Mouse (Mus musculus): ENCODE data around the gene Aaed1. TPM values are rescaled to one million over a fixed set of nuclear protein-coding genes. Genes with fewer than 3 reads are reported as not detected.

Aaed1 gene
- polyA plus RNA-seq, 1 experiment, result 4.9 TPM

GRCm38 (mm10) chr13:64233139-64233538 lies 79.4 kb downstream of the Aaed1 start:
- TF ChIP-seq CTCF (IDR thresholded peaks at IDR 0.05; ENCODE audit: extremely low read depth, insufficient read depth, insufficient read length, insufficient replicate concordance) (no peak), POLR2A (IDR thresholded peaks at IDR 0.05; ENCODE audit: low read depth, low read length) (no peak)
- DNase-seq (ENCODE audit: low read depth in 1 of 2, low spot score in 2 of 2), result no peak
- WGBS, result 92% methylated on average over 4 of the region's 4 CpGs
- Histone ChIP-seq H3K36me3 (ENCODE audit: control insufficient read depth, insufficient read depth, low read length) (no peaks in the 10 kb centered on the region), H3K4me3 (ENCODE audit: extremely low read depth, insufficient read depth, insufficient read length) (no peak overlapping the region), H3K4me1 (ENCODE audit: control insufficient read depth, insufficient read depth, insufficient read length) (no peaks in the 10 kb centered on the region), H3K27me3 (ENCODE audit: control insufficient read depth, insufficient read depth, low read length) (no peaks in the 10 kb centered on the region), H3K27ac (ENCODE audit: insufficient read depth, low read length) (no peak overlapping the region)

GRCm38 (mm10) chr13:64226725-64227124 lies 85.8 kb downstream of the Aaed1 start:
- H3K4me3 ChIP-seq (ENCODE audit: extremely low read depth, insufficient read depth, insufficient read length), result no peak overlapping the region
- no peaks in the 10 kb centered on the region for H3K36me3 ChIP-seq (ENCODE audit: control insufficient read depth, insufficient read depth, low read length)
- no peak for TF ChIP-seq CTCF (IDR thresholded peaks at IDR 0.05; ENCODE audit: extremely low read depth, insufficient read depth, insufficient read length, insufficient replicate concordance)
- no peak for TF ChIP-seq POLR2A (IDR thresholded peaks at IDR 0.05; ENCODE audit: low read depth, low read length)
- whole genome bisulfite sequencing, result 91% methylated on average over 4 of the region's 4 CpGs
- H3K27ac ChIP-seq (ENCODE audit: insufficient read depth, low read length), result no peak overlapping the region
- no peak for DNase-seq (ENCODE audit: low read depth in 1 of 2, low spot score in 2 of 2)
- no peaks in the 10 kb centered on the region for H3K4me1 ChIP-seq (ENCODE audit: control insufficient read depth, insufficient read depth, insufficient read length)
- no peaks in the 10 kb centered on the region for H3K27me3 ChIP-seq (ENCODE audit: control insufficient read depth, insufficient read depth, low read length)

GRCm38 (mm10) chr13:64225738-64226137 lies 86.8 kb downstream of the Aaed1 start:
- TF ChIP-seq CTCF (IDR thresholded peaks at IDR 0.05; ENCODE audit: extremely low read depth, insufficient read depth, insufficient read length, insufficient replicate concordance), result no peak
- no peak for TF ChIP-seq POLR2A (IDR thresholded peaks at IDR 0.05; ENCODE audit: low read depth, low read length)
- WGBS, result 85% methylated on average over 3 of the region's 3 CpGs

More at GRCm38 (mm10) chr13:64225738-64226137, 86.8 kb downstream of the Aaed1 start:
- no peak for DNase-seq (ENCODE audit: low read depth in 1 of 2, low spot score in 2 of 2)
- H3K27ac ChIP-seq (ENCODE audit: insufficient read depth, low read length), result no peak overlapping the region
- no peaks in the 10 kb centered on the region for H3K4me1 ChIP-seq (ENCODE audit: control insufficient read depth, insufficient read depth, insufficient read length)
- no peaks in the 10 kb centered on the region for H3K36me3 ChIP-seq (ENCODE audit: control insufficient read depth, insufficient read depth, low read length)
- no peaks in the 10 kb centered on the region for H3K27me3 ChIP-seq (ENCODE audit: control insufficient read depth, insufficient read depth, low read length)
- H3K4me3 ChIP-seq (ENCODE audit: extremely low read depth, insufficient read depth, insufficient read length), result no peak overlapping the region

Other genes with a start within 250 kb of the Aaed1 start
- not detected in 2 replicates for gene Hsd17b3, start 223.5 kb downstream of the Aaed1 start, polyA plus RNA-seq (2012; rRNA removed)
- 4.5 and 6.0 TPM in 2 replicates for gene Slc35d2, start 183.3 kb downstream of the Aaed1 start, polyA plus RNA-seq (2012; rRNA removed)
- gene Zfp367, start 159.5 kb downstream of the Aaed1 start, polyA plus RNA-seq (2012; rRNA removed), result 4.4 and 5.8 TPM in 2 replicates
- 8.3 and 10.3 TPM in 2 replicates for gene Habp4, start 150.9 kb downstream of the Aaed1 start, polyA plus RNA-seq (2012; rRNA removed)
- gene Cdc14b, start 37.4 kb downstream of the Aaed1 start, polyA plus RNA-seq (2012; rRNA removed), result 1.5 and 1.8 TPM in 2 replicates
- gene Ctsl, start 58.2 kb upstream of the Aaed1 start, polyA plus RNA-seq (2012; rRNA removed), result 20.2 and 23.1 TPM in 2 replicates
- gene Cdk20, start 119.6 kb upstream of the Aaed1 start, polyA plus RNA-seq (2012; rRNA removed), result 11.6 and 11.8 TPM in 2 replicates
- not detected in 2 replicates for gene Fam240b, start 185.1 kb upstream of the Aaed1 start, polyA plus RNA-seq (2012; rRNA removed)

Measured in spleen, adult 2 months (tissue).